Mouse (Mus musculus): ENCODE measurements around the gene Mical3. TPM values are rescaled to one million over a fixed set of nuclear protein-coding genes. Genes with fewer than 3 reads are reported as not detected.

The Mical3 gene
- total RNA-seq, 2 experiments from 2014 or later, result 47.4 to 48.7 TPM

- peak; percentile 44 to 56 for DNase-seq
Observed at GRCm38 (mm10) chr6:121109181-121109981, 21.4 kb downstream of the Mical3 start.

- no peak for DNase-seq
Observed at GRCm38 (mm10) chr6:121108075-121108474, 22.7 kb downstream of the Mical3 start.

GRCm38 (mm10) chr6:121106711-121107405 is 23.9 kb downstream of the Mical3 start:
- DNase-seq, result no peak

- no peak for DNase-seq
Observed at GRCm38 (mm10) chr6:121105726-121106125, 25.1 kb downstream of the Mical3 start.

GRCm38 (mm10) chr6:121103406-121104171 is 27.2 kb downstream of the Mical3 start:
- no peak for DNase-seq

GRCm38 (mm10) chr6:121102941-121103340 is 27.9 kb downstream of the Mical3 start:
- DNase-seq, result peak; percentile 67 to 75

GRCm38 (mm10) chr6:121102084-121102483 is 28.7 kb downstream of the Mical3 start:
- no peak for DNase-seq

GRCm38 (mm10) chr6:121101201-121101600 is 29.6 kb downstream of the Mical3 start:
- no peak for DNase-seq

- DNase-seq, result no peak
Observed at GRCm38 (mm10) chr6:121099831-121100230, 31.0 kb downstream of the Mical3 start.

- no peak for DNase-seq
Observed at GRCm38 (mm10) chr6:121099228-121099608, 31.6 kb downstream of the Mical3 start.

- DNase-seq, result peak in 1 of 2 experiments; percentile 32
Observed at GRCm38 (mm10) chr6:121098511-121099227, 32.1 kb downstream of the Mical3 start.

- no peak for DNase-seq
Observed at GRCm38 (mm10) chr6:121098109-121098508, 32.7 kb downstream of the Mical3 start.

GRCm38 (mm10) chr6:121096862-121097261 is 33.9 kb downstream of the Mical3 start:
- DNase-seq, result no peak

GRCm38 (mm10) chr6:121096390-121096789 is 34.4 kb downstream of the Mical3 start:
- no peak for DNase-seq

GRCm38 (mm10) chr6:121093662-121094408 is 37.0 kb downstream of the Mical3 start:
- DNase-seq, result no peak

- no peak for DNase-seq
Observed at GRCm38 (mm10) chr6:121090786-121091185, 40.0 kb downstream of the Mical3 start.

GRCm38 (mm10) chr6:121087586-121088245 is 43.1 kb downstream of the Mical3 start:
- peak; percentile 75 for DNase-seq

GRCm38 (mm10) chr6:121087127-121087526 is 43.7 kb downstream of the Mical3 start:
- no peak for DNase-seq

GRCm38 (mm10) chr6:121086226-121086625 is 44.6 kb downstream of the Mical3 start:
- no peak for DNase-seq

- no peak for DNase-seq
Observed at GRCm38 (mm10) chr6:121084050-121084480, 46.7 kb downstream of the Mical3 start.

- DNase-seq, result no peak
Observed at GRCm38 (mm10) chr6:121082094-121082473, 48.7 kb downstream of the Mical3 start.
